Mouse (Mus musculus): ENCODE measurements at regions not wholly inside any gene's neighbourhood (a gene's known extent, or its start where the extent isn't known, plus 50 kb on each side); places are given as distances from the start of the nearest gene placed in this dataset.

GRCm38 (mm10) chr5:126662648-126663047 is 579.0 kb upstream of the Tmem132c start:
- Histone ChIP-seq H3K4me1 (no peaks in the 10 kb centered on the region), H3K4me3 (no peak overlapping the region), H3K36me3 (replicated peaks) (no peaks in the 10 kb centered on the region), H3K27me3 (replicated peaks; ENCODE audit: low read depth, poor library complexity, severe bottlenecking) (no peaks in the 10 kb centered on the region), H3K9me3 (no peaks in the 10 kb centered on the region), H3K27ac (replicated peaks) (no peak overlapping the region)
- DNase-seq (ENCODE audit: low spot score) = no peak
- WGBS = 85% methylated on average over 4 of the region's 4 CpGs

GRCm38 (mm10) chr5:126671156-126671555 is 570.5 kb upstream of the Tmem132c start:
- DNase-seq (ENCODE audit: low spot score) = peak; percentile 66
- 72% methylated on average over 1 of the region's 1 CpGs for WGBS
- Histone ChIP-seq H3K27ac (replicated peaks) (no peak overlapping the region), H3K4me3 (no peak overlapping the region), H3K36me3 (replicated peaks) (no peaks in the 10 kb centered on the region), H3K9me3 (no peaks in the 10 kb centered on the region; the same call in 1 of the 2 replicates), H3K4me1 (no peaks in the 10 kb centered on the region), H3K27me3 (replicated peaks; ENCODE audit: low read depth, poor library complexity, severe bottlenecking) (no peaks in the 10 kb centered on the region)

DNA sequence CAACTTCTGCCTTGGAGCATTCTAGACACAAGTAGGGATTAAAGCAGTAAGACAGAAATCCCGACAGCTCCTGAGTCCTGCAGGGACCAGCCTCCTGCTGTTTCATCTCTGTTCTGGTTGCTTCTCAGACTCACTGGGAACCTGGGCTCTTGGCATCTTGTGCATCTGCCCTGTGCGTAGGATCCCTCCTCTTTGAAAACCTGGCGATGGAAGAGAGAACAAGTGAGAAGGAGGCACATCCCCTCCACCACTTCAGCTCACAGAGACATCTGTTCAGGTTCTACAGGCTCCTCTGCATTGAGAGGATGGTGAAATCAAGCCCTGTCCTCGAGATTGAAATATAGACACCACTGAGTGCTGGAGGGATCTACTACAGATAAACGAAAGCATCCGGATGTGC is 561.3 kb upstream of the Tmem132c start:
- Histone ChIP-seq H3K27ac (replicated peaks) (no peak overlapping the region), H3K27me3 (replicated peaks; ENCODE audit: low read depth, poor library complexity, severe bottlenecking) (no peaks in the 10 kb centered on the region), H3K4me1 (no peaks in the 10 kb centered on the region), H3K9me3 (no peaks in the 10 kb centered on the region), H3K36me3 (replicated peaks) (no peaks in the 10 kb centered on the region), H3K4me3 (no peak overlapping the region)
- no peak for DNase-seq (ENCODE audit: low spot score)
- WGBS = 81% methylated on average over 6 of the region's 6 CpGs

DNA sequence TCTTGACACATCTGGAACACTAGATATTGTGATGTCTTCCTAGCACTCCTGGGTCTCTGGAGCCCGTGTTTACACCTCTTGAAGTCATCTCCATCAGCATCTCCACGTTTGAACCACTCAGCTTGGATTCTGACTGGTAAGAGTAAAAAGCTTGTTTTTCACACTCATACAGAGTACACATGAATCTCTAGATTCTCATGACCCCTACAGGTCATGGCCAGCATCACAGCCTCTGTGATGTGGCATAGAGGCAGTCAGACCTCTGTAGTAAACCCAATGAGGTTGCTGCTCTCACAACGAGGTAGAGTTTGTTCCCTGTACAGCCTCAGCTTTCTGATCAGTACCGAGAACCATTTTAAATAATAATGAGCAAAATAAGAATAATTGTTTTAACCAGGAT is 542.3 kb upstream of the Tmem132c start:
- 56% methylated on average over 4 of the region's 4 CpGs for WGBS
- DNase-seq (ENCODE audit: low spot score) = no peak

GRCm38 (mm10) chr5:126703516-126704282 is 537.9 kb upstream of the Tmem132c start:
- H3K27me3 ChIP-seq (replicated peaks; ENCODE audit: low read depth, poor library complexity, severe bottlenecking) = no peaks in the 10 kb centered on the region
- no peak for DNase-seq (ENCODE audit: low spot score)
- 0 out of 2 replicates have a peak, but pooled peaks cover 3% of the 10 kb centered on the region for H3K9me3 ChIP-seq
- H3K27ac ChIP-seq (replicated peaks) = no peak overlapping the region
- no peak overlapping the region for H3K4me3 ChIP-seq
- WGBS = 88% methylated on average over 8 of the region's 8 CpGs
- no peaks in the 10 kb centered on the region for H3K4me1 ChIP-seq
- H3K36me3 ChIP-seq (replicated peaks) = no peaks in the 10 kb centered on the region

More for the DNA sequence above, 542.3 kb upstream of the Tmem132c start:
- Histone ChIP-seq H3K27ac (replicated peaks) (no peak overlapping the region), H3K36me3 (replicated peaks) (no peaks in the 10 kb centered on the region), H3K27me3 (replicated peaks; ENCODE audit: low read depth, poor library complexity, severe bottlenecking) (no peaks in the 10 kb centered on the region), H3K4me1 (no peaks in the 10 kb centered on the region), H3K9me3 (no peaks in the 10 kb centered on the region), H3K4me3 (no peak overlapping the region)

- Histone ChIP-seq H3K4me3 (no peak overlapping the region), H3K9me3 (0 out of 2 replicates have a peak, but pooled peaks cover 7% of the 10 kb centered on the region), H3K4me1 (no peaks in the 10 kb centered on the region), H3K36me3 (replicated peaks) (no peaks in the 10 kb centered on the region), H3K27me3 (replicated peaks; ENCODE audit: low read depth, poor library complexity, severe bottlenecking) (no peaks in the 10 kb centered on the region), H3K27ac (replicated peaks) (no peak overlapping the region)
- WGBS = 78% methylated on average over 11 of the region's 11 CpGs
- no peak for DNase-seq (ENCODE audit: low spot score)
Observed at GRCm38 (mm10) chr5:126705871-126706270, 535.7 kb upstream of the Tmem132c start.

- H3K27ac ChIP-seq (replicated peaks) = no peak overlapping the region
- H3K27me3 ChIP-seq (replicated peaks; ENCODE audit: low read depth, poor library complexity, severe bottlenecking) = no peaks in the 10 kb centered on the region
- no peak for DNase-seq (ENCODE audit: low spot score)
- 83% methylated on average over 4 of the region's 4 CpGs for WGBS
- H3K4me1 ChIP-seq = no peaks in the 10 kb centered on the region
- 0 out of 2 replicates have a peak, but pooled peaks cover 7% of the 10 kb centered on the region for H3K9me3 ChIP-seq
- H3K36me3 ChIP-seq (replicated peaks) = no peaks in the 10 kb centered on the region
- H3K4me3 ChIP-seq = no peak overlapping the region
Observed at GRCm38 (mm10) chr5:126706701-126707100, 534.9 kb upstream of the Tmem132c start.

DNA sequence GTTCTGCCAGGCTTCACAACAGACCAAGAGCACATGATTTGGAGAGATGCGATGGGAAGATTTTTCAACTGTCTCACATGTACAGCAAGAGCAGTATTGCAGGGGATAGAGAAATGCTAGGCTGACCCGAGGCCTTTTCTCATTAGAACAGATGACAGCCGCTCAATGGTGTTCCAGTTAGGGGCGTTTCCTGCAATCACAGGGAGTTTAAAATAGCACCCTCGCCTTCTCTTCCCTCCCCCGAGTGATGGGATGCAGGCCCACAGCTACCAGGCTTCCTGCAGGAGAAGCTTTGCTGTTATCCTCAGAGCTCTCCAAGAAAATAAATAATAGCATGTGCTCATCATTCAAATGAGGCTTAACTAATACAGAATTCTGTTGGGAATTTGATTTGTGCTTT is 526.9 kb upstream of the Tmem132c start:
- Histone ChIP-seq H3K36me3 (replicated peaks) (no peaks in the 10 kb centered on the region), H3K4me3 (no peak overlapping the region), H3K4me1 (no peaks in the 10 kb centered on the region), H3K9me3 (no peaks in the 10 kb centered on the region), H3K27me3 (replicated peaks; ENCODE audit: low read depth, poor library complexity, severe bottlenecking) (no peaks in the 10 kb centered on the region), H3K27ac (replicated peaks) (no peak overlapping the region)
- no peak for DNase-seq (ENCODE audit: low spot score)
- 57% methylated on average over 6 of the region's 6 CpGs for WGBS

- peaks cover 9% of the 10 kb centered on the region for H3K4me1 ChIP-seq
- H3K9me3 ChIP-seq = no peaks in the 10 kb centered on the region
- no peak for DNase-seq (ENCODE audit: low spot score)
- no peak overlapping the region for H3K27ac ChIP-seq (replicated peaks)
- no peak overlapping the region for H3K4me3 ChIP-seq
- H3K27me3 ChIP-seq (replicated peaks; ENCODE audit: low read depth, poor library complexity, severe bottlenecking) = peaks cover 7% of the 10 kb centered on the region; the same call in 1 of the 2 replicates
- H3K36me3 ChIP-seq (replicated peaks) = no peaks in the 10 kb centered on the region
- whole genome bisulfite sequencing = 94% methylated on average over 2 of the region's 2 CpGs
Observed at GRCm38 (mm10) chr5:126718421-126718820, 523.2 kb upstream of the Tmem132c start.

DNA sequence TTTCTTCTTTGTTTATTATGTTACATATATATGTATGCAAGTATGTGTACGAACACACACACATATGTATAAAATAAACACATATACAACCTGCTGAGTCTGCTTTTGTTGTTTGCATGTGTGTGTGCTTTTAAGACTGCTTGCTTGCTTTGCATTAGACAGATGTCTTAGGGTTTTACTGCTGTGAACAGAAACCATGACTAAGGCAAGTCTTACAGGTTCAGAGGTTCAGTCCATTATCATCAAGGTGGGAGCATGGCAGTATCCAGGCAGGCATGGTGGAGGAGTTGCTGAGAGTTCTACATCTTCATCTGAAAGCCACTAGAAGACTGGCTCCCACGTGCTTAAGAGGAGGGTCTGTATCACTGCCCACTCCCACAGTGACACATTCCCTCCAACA is 520.3 kb upstream of the Tmem132c start:
- DNase-seq (ENCODE audit: low spot score) = no peak
- Histone ChIP-seq H3K9me3 (no peaks in the 10 kb centered on the region), H3K4me3 (no peak overlapping the region), H3K27me3 (replicated peaks; ENCODE audit: low read depth, poor library complexity, severe bottlenecking) (peaks cover 7% of the 10 kb centered on the region; the same call in 1 of the 2 replicates), H3K27ac (replicated peaks) (no peak overlapping the region), H3K4me1 (peaks cover 19% of the 10 kb centered on the region), H3K36me3 (replicated peaks) (no peaks in the 10 kb centered on the region)
- WGBS = 82% methylated on average over 2 of the region's 2 CpGs

DNA sequence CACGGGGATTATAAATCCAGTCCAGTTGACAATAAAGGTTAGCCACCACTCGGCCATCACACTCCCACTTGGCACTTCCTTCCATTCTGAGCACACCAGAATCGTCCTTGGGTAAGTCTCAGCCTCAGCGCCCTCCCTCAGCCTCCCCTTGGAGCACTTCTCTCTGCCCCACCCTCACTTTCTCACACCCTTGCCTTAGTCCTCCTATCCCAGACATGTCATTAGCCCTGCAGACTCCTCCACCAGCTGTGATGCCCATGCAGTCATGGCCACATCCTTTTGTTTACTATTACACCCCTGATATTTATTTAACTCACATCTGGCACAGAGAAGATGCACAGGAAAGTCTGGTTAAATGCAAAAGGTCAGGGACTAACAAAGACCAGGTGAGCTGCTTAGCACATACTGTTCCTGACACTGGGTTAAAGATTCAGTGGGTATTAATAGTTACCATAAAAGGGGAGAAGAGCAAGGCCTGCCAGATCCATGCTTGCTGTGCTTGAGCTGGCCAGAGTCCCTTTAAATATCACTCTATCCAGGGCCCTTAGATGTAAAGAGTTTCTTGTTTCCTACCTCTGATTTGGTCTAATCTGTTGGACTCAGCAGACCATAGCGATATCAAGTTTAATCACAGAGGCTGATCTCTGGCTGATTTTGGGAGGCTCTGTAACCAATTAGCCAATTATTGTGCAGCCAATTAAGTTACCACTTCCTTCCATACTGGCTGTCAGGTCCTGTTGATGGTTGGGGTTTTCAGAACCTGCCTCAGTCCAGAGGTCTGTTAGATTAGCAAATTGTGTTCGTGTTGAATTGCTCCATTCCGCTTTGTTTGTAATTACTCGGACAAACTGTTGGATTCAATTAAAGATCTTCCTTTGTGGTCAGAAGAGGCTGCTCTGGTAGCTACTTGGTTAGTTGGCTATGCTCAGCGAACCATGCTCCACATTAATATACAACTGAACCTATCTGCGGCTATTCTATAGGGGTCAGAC is 518.0 kb upstream of the Tmem132c start:
- peak overlapping the region; percentile 10; the same call in 1 of the 2 replicates for H3K27ac ChIP-seq (replicated peaks)

GRCm38 (mm10) chr5:126724329-126724728 is 517.3 kb upstream of the Tmem132c start:
- no peaks in the 10 kb centered on the region for H3K36me3 ChIP-seq (replicated peaks)
- WGBS = 68% methylated on average over 9 of the region's 9 CpGs
- H3K27ac ChIP-seq (replicated peaks) = no peak overlapping the region; the same call in 1 of the 2 replicates
- no peaks in the 10 kb centered on the region for H3K9me3 ChIP-seq
- peaks cover 19% of the 10 kb centered on the region for H3K4me1 ChIP-seq
- H3K4me3 ChIP-seq = no peak overlapping the region
- H3K27me3 ChIP-seq (replicated peaks; ENCODE audit: low read depth, poor library complexity, severe bottlenecking) = peaks cover 7% of the 10 kb centered on the region; the same call in 1 of the 2 replicates
- no peak for DNase-seq (ENCODE audit: low spot score)

More for the DNA sequence above, 518.0 kb upstream of the Tmem132c start:
- Histone ChIP-seq H3K4me1 (peaks cover 19% of the 10 kb centered on the region), H3K27me3 (replicated peaks; ENCODE audit: low read depth, poor library complexity, severe bottlenecking) (peaks cover 7% of the 10 kb centered on the region; the same call in 1 of the 2 replicates), H3K36me3 (replicated peaks) (no peaks in the 10 kb centered on the region), H3K9me3 (no peaks in the 10 kb centered on the region), H3K4me3 (no peak overlapping the region)
- 51% methylated on average over 10 of the region's 10 CpGs for WGBS
- peak; percentile 28 for DNase-seq (ENCODE audit: low spot score)

All from embryonic facial prominence, embryonic 10.5 days (tissue).